Mouse (Mus musculus): Measurements from ENCODE around the gene Hoxb5. TPM values are rescaled to one million over a fixed set of nuclear protein-coding genes. Genes with fewer than 3 reads are reported as not detected.

Gene Hoxb5
- polyA plus RNA-seq, 1 experiment from 2014 or later: not detected

DNA sequence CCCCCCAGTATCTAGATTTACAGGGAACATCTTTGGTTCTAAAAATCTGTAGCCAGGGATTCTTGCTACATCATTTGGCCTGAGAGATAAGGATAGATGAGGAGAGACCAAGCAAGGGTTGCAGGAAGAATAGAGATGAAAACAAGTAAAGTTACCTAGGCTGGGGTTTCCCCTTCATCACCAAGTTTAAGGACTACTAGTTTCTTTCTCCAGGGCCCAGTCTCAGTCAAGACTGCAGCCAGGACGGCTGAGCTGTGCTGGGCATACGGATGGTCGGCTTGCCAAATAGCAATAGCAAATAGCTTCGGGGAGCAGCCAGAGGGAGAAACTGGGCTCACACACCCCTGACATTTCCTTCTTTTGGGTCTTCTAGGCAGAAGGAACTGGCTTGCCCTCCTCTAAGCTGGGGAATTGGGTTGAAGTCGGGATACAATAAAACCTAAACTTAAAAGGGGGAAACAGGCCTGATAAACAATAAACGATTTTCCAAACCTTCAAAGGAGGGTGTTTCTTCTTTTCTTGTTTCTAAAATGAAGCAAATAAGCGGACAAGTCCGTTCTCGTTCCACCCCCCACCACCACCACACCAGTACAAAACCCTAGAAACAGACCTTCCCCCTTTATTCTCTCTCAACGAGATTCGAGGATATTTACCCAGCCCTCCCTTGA is 5.0 kb upstream of the Hoxb5 start:
- DNase-seq: no peak
- Histone ChIP-seq H3K36me3 (ENCODE audit: control insufficient read depth, insufficient read depth, low read length) (no peaks in the 10 kb centered on the region), H3K4me2 (ENCODE audit: low read length) (no peak overlapping the region), H3K9me3 (ENCODE audit: control insufficient read depth, low read length) (no peaks in the 10 kb centered on the region), H3K27me3 (ENCODE audit: control insufficient read depth, insufficient read depth, low read length) (peaks cover 100% of the 10 kb centered on the region), H3K9ac (replicated peaks; ENCODE audit: low read length) (no peak overlapping the region), H3K4me3 (replicated peaks; ENCODE audit: low read depth, low read length) (no peak overlapping the region), H3K4me1 (ENCODE audit: control insufficient read depth, insufficient read depth, low read length) (no peaks in the 10 kb centered on the region), H3K27ac (replicated peaks; ENCODE audit: low read depth, low read length) (no peak overlapping the region)
- 1% methylated on average over 11 of the region's 11 CpGs for WGBS
- no peak for ATAC-seq (ENCODE audit: low FRiP score, low TSS enrichment)

DNA sequence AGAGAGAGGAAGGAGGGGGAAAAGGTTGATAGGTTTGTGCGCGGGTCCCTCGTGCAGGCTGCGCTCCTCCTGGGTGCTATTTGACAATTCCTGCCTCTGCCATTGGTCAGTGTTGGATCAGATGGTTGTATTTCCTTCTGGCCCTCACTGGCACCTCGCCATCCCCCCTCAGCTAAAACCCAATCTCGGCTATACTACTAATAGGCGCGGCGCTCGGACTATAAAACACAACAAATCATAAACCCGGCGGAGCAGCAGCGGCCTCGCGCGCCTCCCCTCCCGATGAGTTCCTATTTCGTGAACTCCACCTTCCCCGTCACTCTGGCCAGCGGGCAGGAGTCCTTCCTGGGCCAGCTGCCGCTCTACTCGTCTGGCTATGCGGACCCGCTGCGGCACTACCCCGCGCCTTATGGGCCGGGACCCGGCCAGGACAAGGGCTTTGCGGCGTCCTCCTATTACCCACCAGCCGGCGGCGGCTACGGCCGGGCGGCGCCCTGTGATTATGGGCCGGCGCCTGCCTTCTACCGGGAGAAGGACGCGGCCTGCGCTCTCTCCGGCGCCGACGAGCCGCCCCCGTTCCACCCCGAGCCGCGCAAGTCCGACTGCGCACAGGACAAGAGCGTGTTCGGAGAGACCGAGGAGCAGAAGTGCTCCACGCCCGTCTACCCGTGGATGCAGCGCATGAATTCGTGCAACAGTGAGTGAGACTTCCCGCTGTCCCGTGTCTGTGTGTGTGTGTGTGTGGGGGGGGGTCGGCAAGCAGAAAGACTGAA is 4.1 kb upstream of the Hoxb5 start:
- H3K36me3 ChIP-seq (ENCODE audit: control insufficient read depth, insufficient read depth, low read length): no peaks in the 10 kb centered on the region
- no peaks in the 10 kb centered on the region for H3K4me1 ChIP-seq (ENCODE audit: control insufficient read depth, insufficient read depth, low read length)
- under 1% methylated on average over 66 of the region's 66 CpGs for WGBS
- H3K27ac ChIP-seq (replicated peaks; ENCODE audit: low read depth, low read length): no peak overlapping the region
- ATAC-seq (ENCODE audit: low FRiP score, low TSS enrichment) (no peak), DNase-seq (no peak)
- no peak overlapping the region for H3K4me2 ChIP-seq (ENCODE audit: low read length)
- H3K9me3 ChIP-seq (ENCODE audit: control insufficient read depth, low read length): no peaks in the 10 kb centered on the region
- H3K9ac ChIP-seq (replicated peaks; ENCODE audit: low read length): no peak overlapping the region
- H3K27me3 ChIP-seq (ENCODE audit: control insufficient read depth, insufficient read depth, low read length): peaks cover 100% of the 10 kb centered on the region
- no peak overlapping the region for H3K4me3 ChIP-seq (replicated peaks; ENCODE audit: low read depth, low read length)

DNA sequence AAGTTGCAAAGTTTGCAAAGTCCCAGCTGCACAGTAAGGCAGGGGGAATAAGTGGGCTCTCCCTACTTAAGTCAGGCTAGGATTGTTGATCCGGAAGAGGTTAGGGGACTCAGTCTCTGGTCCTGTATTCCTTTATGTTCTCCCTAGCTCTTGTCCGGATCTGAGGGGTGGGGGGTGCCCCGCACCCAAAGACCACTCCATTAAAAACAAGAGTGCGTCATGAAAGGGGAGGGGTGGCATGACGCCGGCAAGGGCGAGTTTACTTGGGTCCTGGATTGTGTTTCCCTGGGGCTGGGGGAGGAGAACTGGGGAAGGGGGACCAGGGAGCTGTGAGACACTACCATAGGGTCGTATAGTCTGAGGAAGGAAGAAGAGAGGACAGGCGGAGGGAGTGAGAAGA is 3.4 kb upstream of the Hoxb5 start:
- Histone ChIP-seq H3K27me3 (ENCODE audit: control insufficient read depth, insufficient read depth, low read length) (peaks cover 100% of the 10 kb centered on the region), H3K4me3 (replicated peaks; ENCODE audit: low read depth, low read length) (no peak overlapping the region), H3K27ac (replicated peaks; ENCODE audit: low read depth, low read length) (no peak overlapping the region), H3K9me3 (ENCODE audit: control insufficient read depth, low read length) (no peaks in the 10 kb centered on the region), H3K4me1 (ENCODE audit: control insufficient read depth, insufficient read depth, low read length) (no peaks in the 10 kb centered on the region), H3K36me3 (ENCODE audit: control insufficient read depth, insufficient read depth, low read length) (no peaks in the 10 kb centered on the region), H3K4me2 (ENCODE audit: low read length) (no peak overlapping the region), H3K9ac (replicated peaks; ENCODE audit: low read length) (no peak overlapping the region)
- under 1% methylated on average over 9 of the region's 9 CpGs for WGBS
- ATAC-seq (ENCODE audit: low FRiP score, low TSS enrichment) (no peak), DNase-seq (no peak)

DNA sequence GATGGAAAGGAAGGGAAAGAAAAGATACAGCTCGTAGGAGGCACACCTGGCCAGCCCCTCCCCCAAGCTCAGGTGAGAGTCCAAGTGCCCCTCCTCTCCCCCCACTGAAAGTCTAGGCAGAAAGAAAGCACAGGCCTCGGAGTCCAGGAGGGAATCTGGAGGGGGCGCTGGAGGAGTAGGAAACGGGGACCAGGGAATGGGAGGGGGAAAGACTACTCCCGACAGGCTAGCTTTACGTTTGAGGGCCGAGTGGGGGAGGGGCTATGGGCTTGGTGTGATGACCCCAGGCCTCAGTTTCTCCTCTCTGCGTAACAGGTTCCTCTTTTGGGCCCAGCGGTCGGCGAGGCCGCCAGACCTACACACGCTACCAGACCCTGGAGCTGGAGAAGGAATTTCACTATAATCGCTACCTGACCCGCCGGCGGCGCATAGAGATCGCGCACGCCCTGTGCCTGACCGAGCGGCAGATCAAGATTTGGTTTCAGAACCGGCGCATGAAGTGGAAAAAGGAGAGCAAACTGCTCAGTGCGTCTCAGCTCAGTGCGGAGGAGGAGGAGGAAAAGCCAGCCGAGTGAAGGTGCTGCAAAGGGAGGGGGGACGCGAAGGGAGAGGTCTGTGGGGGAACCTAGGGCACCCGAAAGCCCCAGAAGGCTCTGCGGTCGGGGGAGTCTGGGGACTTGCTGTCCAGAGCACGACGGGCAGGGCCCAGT is 2.6 kb upstream of the Hoxb5 start:
- Histone ChIP-seq H3K4me2 (ENCODE audit: low read length) (no peak overlapping the region), H3K4me3 (replicated peaks; ENCODE audit: low read depth, low read length) (no peak overlapping the region), H3K36me3 (ENCODE audit: control insufficient read depth, insufficient read depth, low read length) (no peaks in the 10 kb centered on the region), H3K27ac (replicated peaks; ENCODE audit: low read depth, low read length) (no peak overlapping the region), H3K4me1 (ENCODE audit: control insufficient read depth, insufficient read depth, low read length) (no peaks in the 10 kb centered on the region), H3K9me3 (ENCODE audit: control insufficient read depth, low read length) (no peaks in the 10 kb centered on the region), H3K9ac (replicated peaks; ENCODE audit: low read length) (no peak overlapping the region), H3K27me3 (ENCODE audit: control insufficient read depth, insufficient read depth, low read length) (peaks cover 100% of the 10 kb centered on the region)
- 1% methylated on average over 35 of the region's 35 CpGs for WGBS
- DNase-seq: no peak
- no peak for ATAC-seq (ENCODE audit: low FRiP score, low TSS enrichment)

DNA sequence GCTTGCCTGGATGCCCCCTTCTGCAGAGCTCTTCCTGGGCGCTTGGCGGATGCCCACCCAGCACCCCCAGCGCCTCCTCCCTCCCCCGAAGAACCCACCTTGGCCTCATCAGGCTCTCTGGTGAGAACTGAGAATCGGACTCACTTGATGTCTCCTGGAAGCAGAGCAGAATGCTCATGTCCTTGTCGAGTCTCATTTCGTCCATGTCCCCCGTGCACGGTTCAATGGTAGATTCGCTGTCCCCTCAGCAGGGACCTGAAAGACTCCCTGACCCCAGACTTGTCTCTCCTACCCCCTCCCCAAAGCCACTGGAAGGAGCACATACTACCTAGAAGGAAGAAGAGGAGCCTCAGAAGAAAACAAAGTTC is 2.1 kb upstream of the Hoxb5 start:
- Histone ChIP-seq H3K27ac (replicated peaks; ENCODE audit: low read depth, low read length) (no peak overlapping the region), H3K4me2 (ENCODE audit: low read length) (no peak overlapping the region)
- under 1% methylated on average over 10 of the region's 10 CpGs for WGBS

DNA sequence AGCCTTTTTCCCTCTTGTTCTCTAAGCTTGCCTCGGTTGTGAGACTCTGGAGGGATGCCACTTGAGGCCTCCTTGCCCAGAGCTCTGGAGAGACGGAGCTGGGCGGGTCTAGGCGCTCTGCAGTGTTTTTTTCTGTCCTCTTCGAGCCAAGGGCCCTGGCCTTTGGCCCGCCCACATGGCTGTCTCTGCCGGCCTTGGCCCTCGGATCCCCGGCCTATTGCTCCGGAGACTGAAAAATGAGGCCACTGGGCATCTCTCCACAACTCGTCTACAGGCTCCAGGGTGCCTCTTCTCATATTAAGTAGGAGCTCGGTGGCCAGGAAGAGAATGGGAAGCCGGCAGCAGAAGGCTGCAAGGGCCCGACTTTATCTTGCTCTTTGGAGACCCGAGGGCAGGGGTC is 1.3 kb upstream of the Hoxb5 start:
- Histone ChIP-seq H3K27ac (replicated peaks; ENCODE audit: low read depth, low read length) (no peak overlapping the region), H3K4me2 (ENCODE audit: low read length) (no peak overlapping the region)
- ATAC-seq (ENCODE audit: low FRiP score, low TSS enrichment): no peak

More for the DNA sequence above, 2.1 kb upstream of the Hoxb5 start:
- H3K9me3 ChIP-seq (ENCODE audit: control insufficient read depth, low read length): no peaks in the 10 kb centered on the region
- H3K36me3 ChIP-seq (ENCODE audit: control insufficient read depth, insufficient read depth, low read length): no peaks in the 10 kb centered on the region
- no peak overlapping the region for H3K4me3 ChIP-seq (replicated peaks; ENCODE audit: low read depth, low read length)
- DNase-seq: no peak
- H3K4me1 ChIP-seq (ENCODE audit: control insufficient read depth, insufficient read depth, low read length): no peaks in the 10 kb centered on the region
- H3K9ac ChIP-seq (replicated peaks; ENCODE audit: low read length): no peak overlapping the region
- ATAC-seq (ENCODE audit: low FRiP score, low TSS enrichment): no peak
- H3K27me3 ChIP-seq (ENCODE audit: control insufficient read depth, insufficient read depth, low read length): peaks cover 100% of the 10 kb centered on the region

DNA sequence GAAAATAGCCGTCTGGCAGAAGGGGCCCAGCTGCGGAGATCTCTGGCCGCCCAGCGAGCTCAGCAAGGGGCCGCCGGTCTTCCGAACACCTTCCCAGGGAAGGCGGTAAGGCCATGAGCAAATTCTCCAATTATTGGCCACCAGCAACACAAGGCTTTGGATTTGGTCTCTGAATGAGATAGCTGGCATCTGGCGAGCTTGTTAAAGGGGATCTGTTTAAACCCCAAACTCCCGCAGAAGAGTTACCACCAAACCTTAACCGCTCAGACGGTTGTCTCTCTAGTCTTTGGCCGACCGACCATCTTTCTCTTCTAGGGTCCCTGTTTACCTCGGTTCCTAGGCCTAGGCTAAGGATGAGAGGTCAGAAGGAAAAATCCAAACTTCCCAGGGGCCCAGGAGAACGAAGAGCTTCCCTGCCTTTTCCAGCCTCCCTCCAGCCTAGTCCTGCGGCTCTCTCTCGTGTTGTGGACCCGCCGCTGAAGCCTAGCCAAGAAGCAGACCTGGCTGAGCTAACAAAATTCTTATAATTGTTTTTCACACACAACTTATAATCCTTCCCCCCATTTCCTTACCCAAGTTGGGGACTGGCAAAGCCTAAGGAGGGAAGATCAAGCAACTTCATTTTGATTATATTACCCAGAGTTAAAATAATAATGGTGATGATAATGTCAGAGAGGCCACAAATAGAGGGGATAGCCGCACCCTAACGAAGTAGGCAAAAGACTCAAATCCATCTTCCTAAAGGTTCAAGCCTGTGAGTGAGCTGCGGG is 570 bp upstream of the Hoxb5 start:
- H3K4me3 ChIP-seq (replicated peaks; ENCODE audit: low read depth, low read length): no peak overlapping the region
- DNase-seq (no peak), ATAC-seq (ENCODE audit: low FRiP score, low TSS enrichment) (no peak)
- H3K4me1 ChIP-seq (ENCODE audit: control insufficient read depth, insufficient read depth, low read length): no peaks in the 10 kb centered on the region
- H3K9ac ChIP-seq (replicated peaks; ENCODE audit: low read length): no peak overlapping the region
- H3K36me3 ChIP-seq (ENCODE audit: control insufficient read depth, insufficient read depth, low read length): no peaks in the 10 kb centered on the region
- no peak overlapping the region for H3K27ac ChIP-seq (replicated peaks; ENCODE audit: low read depth, low read length)
- no peak overlapping the region for H3K4me2 ChIP-seq (ENCODE audit: low read length)
- H3K9me3 ChIP-seq (ENCODE audit: control insufficient read depth, low read length): no peaks in the 10 kb centered on the region
- 3% methylated on average over 23 of the region's 23 CpGs for WGBS
- peaks cover 100% of the 10 kb centered on the region for H3K27me3 ChIP-seq (ENCODE audit: control insufficient read depth, insufficient read depth, low read length)

More for the DNA sequence above, 1.3 kb upstream of the Hoxb5 start:
- Histone ChIP-seq H3K27me3 (ENCODE audit: control insufficient read depth, insufficient read depth, low read length) (peaks cover 100% of the 10 kb centered on the region), H3K4me3 (replicated peaks; ENCODE audit: low read depth, low read length) (no peak overlapping the region), H3K36me3 (ENCODE audit: control insufficient read depth, insufficient read depth, low read length) (no peaks in the 10 kb centered on the region), H3K4me1 (ENCODE audit: control insufficient read depth, insufficient read depth, low read length) (no peaks in the 10 kb centered on the region), H3K9ac (replicated peaks; ENCODE audit: low read length) (no peak overlapping the region), H3K9me3 (ENCODE audit: control insufficient read depth, low read length) (no peaks in the 10 kb centered on the region)
- under 1% methylated on average over 15 of the region's 15 CpGs for WGBS
- DNase-seq: no peak

DNA sequence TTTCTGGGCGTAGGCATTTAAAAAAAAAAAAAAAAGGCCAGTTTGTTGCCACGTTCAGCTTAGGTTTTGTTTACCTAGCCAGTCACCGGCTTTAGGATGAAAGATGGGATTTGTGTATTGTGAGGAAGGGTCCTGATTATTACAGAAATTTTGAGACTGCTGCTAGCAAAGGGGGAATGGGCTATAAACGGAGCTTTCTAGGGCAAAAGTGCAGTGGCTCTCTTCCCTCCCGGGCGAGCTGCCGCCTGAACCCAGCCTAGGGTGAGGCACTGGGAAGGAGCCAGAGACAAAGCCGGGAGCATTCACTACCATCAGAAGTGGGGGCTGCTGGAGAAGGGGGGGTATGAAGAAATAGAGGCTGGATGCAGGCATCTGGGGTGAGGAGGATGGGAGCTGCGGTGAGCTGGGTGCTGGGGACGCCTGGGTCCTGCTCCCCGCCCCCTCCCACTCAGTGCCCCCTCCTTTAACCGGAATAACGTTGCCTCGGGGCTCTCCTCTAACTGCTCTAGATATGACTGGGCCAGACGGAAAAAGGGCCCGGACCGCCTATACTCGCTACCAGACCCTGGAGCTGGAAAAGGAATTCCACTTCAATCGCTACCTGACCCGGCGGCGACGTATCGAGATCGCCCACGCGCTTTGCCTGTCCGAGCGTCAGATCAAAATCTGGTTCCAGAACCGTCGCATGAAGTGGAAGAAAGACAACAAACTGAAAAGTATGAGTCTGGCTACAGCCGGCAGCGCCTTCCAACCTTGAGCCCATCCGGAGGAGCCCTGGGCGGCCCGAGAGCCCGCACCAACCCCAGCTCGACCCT is 1.5 kb downstream of the Hoxb5 start:
- whole genome bisulfite sequencing: 2% methylated on average over 38 of the region's 38 CpGs
- Histone ChIP-seq H3K27me3 (ENCODE audit: control insufficient read depth, insufficient read depth, low read length) (peaks cover 100% of the 10 kb centered on the region), H3K9ac (replicated peaks; ENCODE audit: low read length) (no peak overlapping the region), H3K4me3 (replicated peaks; ENCODE audit: low read depth, low read length) (no peak overlapping the region), H3K27ac (replicated peaks; ENCODE audit: low read depth, low read length) (no peak overlapping the region), H3K4me1 (ENCODE audit: control insufficient read depth, insufficient read depth, low read length) (no peaks in the 10 kb centered on the region), H3K9me3 (ENCODE audit: control insufficient read depth, low read length) (no peaks in the 10 kb centered on the region), H3K4me2 (ENCODE audit: low read length) (no peak overlapping the region), H3K36me3 (ENCODE audit: control insufficient read depth, insufficient read depth, low read length) (no peaks in the 10 kb centered on the region)
- ATAC-seq (ENCODE audit: low FRiP score, low TSS enrichment): no peak
- no peak for DNase-seq
